Mouse (Mus musculus) forebrain, embryonic 13.5 days (tissue): ENCODE data around the gene Calcrl. TPM values are rescaled to one million over a fixed set of nuclear protein-coding genes. Genes with fewer than 3 reads are reported as not detected.

ENCODE experiments used
- ATAC-seq: fragments of 200-750 bp; cut with Nextera tagmentation; 2 replicates; pipeline ENCODE4 v1.8.0; 2017
- H3K27ac ChIP-seq: fragments of 300-500 bp; sonication (generic); 2 replicates; pipeline ENCODE4 v1.5.1; 2015; ENCODE audit warnings: inconsistent platforms, mild to moderate bottlenecking, moderate library complexity
- H3K27me3 ChIP-seq: fragments of 300-500 bp; sonication (generic); 2 replicates; pipeline ENCODE4 v1.6.1; 2015; ENCODE audit warnings: mild to moderate bottlenecking, inconsistent platforms
- H3K36me3 ChIP-seq: fragments of 300-500 bp; sonication (generic); 2 replicates; pipeline ENCODE4 v1.6.1; 2015; ENCODE audit warnings: mild to moderate bottlenecking, inconsistent platforms; ENCODE audit not compliant: poor library complexity, severe bottlenecking
- H3K4me1 ChIP-seq: fragments of 300-500 bp; sonication (generic); 2 replicates; pipeline ENCODE4 v1.6.1; 2015; ENCODE audit warnings: inconsistent platforms
- H3K4me2 ChIP-seq: fragments of 300-500 bp; sonication (generic); 2 replicates; pipeline ENCODE4 v1.6.1; 2015; ENCODE audit warnings: inconsistent platforms, mild to moderate bottlenecking, moderate library complexity
- H3K4me3 ChIP-seq: fragments of 300-500 bp; sonication (generic); 2 replicates; pipeline ENCODE4 v1.5.1; 2015; ENCODE audit warnings: mild to moderate bottlenecking, inconsistent platforms
- H3K9ac ChIP-seq: fragments of 300-500 bp; sonication (generic); 2 replicates; pipeline ENCODE4 v1.6.1; 2015; ENCODE audit warnings: mild to moderate bottlenecking, inconsistent platforms
- H3K9me3 ChIP-seq: fragments of 300-500 bp; sonication (generic); replicated peaks from 2 replicates; pipeline ENCODE4 v1.6.1; 2016; ENCODE audit warnings: inconsistent platforms
- WGBS: fragments of 180-500 bp; shearing (Covaris S2); methylation state at CpG from one replicate; pipeline ENCODE4 v1.1.7; 2015; 5-methylcytosine and 5-hydroxymethylcytosine counted together
- polyA plus RNA-seq: library from polyadenylated mRNA; unstranded; fragments of >200 nt; fragmentation: Nextera tagmentation; extraction: Ambion mirVana; gene quantifications from 2 replicates; pipeline ENCODE4 v1.2.1, GENCODE M21; 2015

Gene Calcrl
- polyA plus RNA-seq, 1 experiment from 2014 or later: 5.7 TPM

GRCm38 (mm10) chr2:84387394-84388022 is 37.7 kb downstream of the Calcrl start:
- Histone ChIP-seq H3K4me1 (no peaks in the 10 kb centered on the region), H3K9me3 (no peaks in the 10 kb centered on the region), H3K27ac (no peak overlapping the region), H3K36me3 (no peaks in the 10 kb centered on the region), H3K27me3 (no peaks in the 10 kb centered on the region), H3K4me2 (peak overlapping the region; percentile 22), H3K9ac (no peak overlapping the region), H3K4me3 (no peak overlapping the region)
- 75% methylated on average over 11 of the region's 11 CpGs for WGBS
- ATAC-seq: no peak

GRCm38 (mm10) chr2:84386563-84387393 is 38.4 kb downstream of the Calcrl start:
- no peaks in the 10 kb centered on the region for H3K4me1 ChIP-seq
- no peaks in the 10 kb centered on the region for H3K9me3 ChIP-seq
- peak overlapping the region; percentile 22 for H3K4me2 ChIP-seq
- no peaks in the 10 kb centered on the region for H3K27me3 ChIP-seq
- H3K4me3 ChIP-seq: no peak overlapping the region
- no peaks in the 10 kb centered on the region for H3K36me3 ChIP-seq
- H3K27ac ChIP-seq: no peak overlapping the region
- no peak for ATAC-seq
- H3K9ac ChIP-seq: no peak overlapping the region
- WGBS: 47% methylated on average over 18 of the region's 18 CpGs

GRCm38 (mm10) chr2:84384911-84385693 is 40.1 kb downstream of the Calcrl start:
- Histone ChIP-seq H3K27me3 (no peaks in the 10 kb centered on the region), H3K36me3 (no peaks in the 10 kb centered on the region), H3K4me3 (no peak overlapping the region), H3K27ac (no peak overlapping the region), H3K9me3 (no peaks in the 10 kb centered on the region), H3K4me2 (no peak overlapping the region), H3K9ac (no peak overlapping the region), H3K4me1 (no peaks in the 10 kb centered on the region)
- no peak for ATAC-seq
- 67% methylated on average over 6 of the region's 6 CpGs for WGBS

- Histone ChIP-seq H3K27ac (no peak overlapping the region), H3K4me3 (no peak overlapping the region), H3K4me2 (no peak overlapping the region), H3K27me3 (no peaks in the 10 kb centered on the region), H3K9me3 (no peaks in the 10 kb centered on the region), H3K9ac (no peak overlapping the region), H3K36me3 (no peaks in the 10 kb centered on the region), H3K4me1 (no peaks in the 10 kb centered on the region)
- WGBS: 78% methylated on average over 4 of the region's 4 CpGs
- no peak for ATAC-seq
These were observed 41.4 kb downstream of the Calcrl start for GRCm38 (mm10) chr2:84383828-84384227.

GRCm38 (mm10) chr2:84382556-84382955 is 42.7 kb downstream of the Calcrl start:
- Histone ChIP-seq H3K4me1 (no peaks in the 10 kb centered on the region), H3K4me3 (no peak overlapping the region), H3K9ac (no peak overlapping the region), H3K27me3 (no peaks in the 10 kb centered on the region), H3K36me3 (no peaks in the 10 kb centered on the region), H3K27ac (no peak overlapping the region), H3K9me3 (no peaks in the 10 kb centered on the region), H3K4me2 (no peak overlapping the region)
- ATAC-seq: no peak

GRCm38 (mm10) chr2:84381997-84382396 is 43.2 kb downstream of the Calcrl start:
- Histone ChIP-seq H3K36me3 (no peaks in the 10 kb centered on the region), H3K9me3 (no peaks in the 10 kb centered on the region), H3K27ac (no peak overlapping the region), H3K9ac (no peak overlapping the region), H3K4me3 (no peak overlapping the region), H3K4me1 (no peaks in the 10 kb centered on the region), H3K27me3 (no peaks in the 10 kb centered on the region), H3K4me2 (no peak overlapping the region)
- no peak for ATAC-seq
- WGBS: 88% methylated on average over 5 of the region's 5 CpGs

GRCm38 (mm10) chr2:84380816-84381215 is 44.4 kb downstream of the Calcrl start:
- WGBS: 89% methylated on average over 11 of the region's 11 CpGs
- ATAC-seq: no peak
- H3K27me3 ChIP-seq: no peaks in the 10 kb centered on the region

GRCm38 (mm10) chr2:84378678-84379077 is 46.5 kb downstream of the Calcrl start:
- 89% methylated on average over 5 of the region's 5 CpGs for WGBS
- Histone ChIP-seq H3K27ac (no peak overlapping the region), H3K9ac (no peak overlapping the region), H3K4me2 (no peak overlapping the region), H3K27me3 (no peaks in the 10 kb centered on the region), H3K36me3 (no peaks in the 10 kb centered on the region), H3K4me3 (no peak overlapping the region), H3K9me3 (no peaks in the 10 kb centered on the region), H3K4me1 (no peaks in the 10 kb centered on the region)
- ATAC-seq: no peak

More at GRCm38 (mm10) chr2:84380816-84381215, 44.4 kb downstream of the Calcrl start:
- Histone ChIP-seq H3K27ac (no peak overlapping the region), H3K9ac (no peak overlapping the region), H3K36me3 (no peaks in the 10 kb centered on the region), H3K9me3 (no peaks in the 10 kb centered on the region), H3K4me2 (no peak overlapping the region), H3K4me1 (no peaks in the 10 kb centered on the region), H3K4me3 (no peak overlapping the region)

- no peaks in the 10 kb centered on the region for H3K4me1 ChIP-seq
- H3K27me3 ChIP-seq: no peaks in the 10 kb centered on the region
- no peak for ATAC-seq
- H3K27ac ChIP-seq: no peak overlapping the region
- H3K9me3 ChIP-seq: no peaks in the 10 kb centered on the region
- no peaks in the 10 kb centered on the region for H3K36me3 ChIP-seq
- 92% methylated on average over 5 of the region's 5 CpGs for WGBS
- no peak overlapping the region for H3K4me2 ChIP-seq
- no peak overlapping the region for H3K9ac ChIP-seq
- H3K4me3 ChIP-seq: no peak overlapping the region
These were observed 56.0 kb downstream of the Calcrl start for GRCm38 (mm10) chr2:84369256-84369655.

GRCm38 (mm10) chr2:84366742-84367141 is 58.5 kb downstream of the Calcrl start:
- Histone ChIP-seq H3K27me3 (no peaks in the 10 kb centered on the region), H3K9ac (no peak overlapping the region), H3K4me2 (no peak overlapping the region), H3K36me3 (no peaks in the 10 kb centered on the region), H3K9me3 (no peaks in the 10 kb centered on the region), H3K4me1 (no peaks in the 10 kb centered on the region), H3K27ac (no peak overlapping the region), H3K4me3 (no peak overlapping the region)
- no peak for ATAC-seq

- H3K4me2 ChIP-seq: no peak overlapping the region
- whole genome bisulfite sequencing: 89% methylated on average over 3 of the region's 3 CpGs
- no peaks in the 10 kb centered on the region for H3K9me3 ChIP-seq
- H3K27me3 ChIP-seq: no peaks in the 10 kb centered on the region
- no peak overlapping the region for H3K4me3 ChIP-seq
- no peak overlapping the region for H3K9ac ChIP-seq
- ATAC-seq: no peak
- no peak overlapping the region for H3K27ac ChIP-seq
- no peaks in the 10 kb centered on the region for H3K36me3 ChIP-seq
- no peaks in the 10 kb centered on the region for H3K4me1 ChIP-seq
These were observed 59.9 kb downstream of the Calcrl start for GRCm38 (mm10) chr2:84365266-84365665.
